Mouse (Mus musculus) left cerebral cortex, adult 11 months (tissue): ENCODE results near the gene Stx8.

Experiments
- DNase-seq: peaks from one replicate; pipeline ENCODE4 v3.0.0; 2022; ENCODE audit warnings: low spot score

Stx8 gene

GRCm38 (mm10) chr11:68228941-68229665, 263.1 kb downstream of the Stx8 start:
- no peak for DNase-seq

- DNase-seq, result no peak
Observed at GRCm38 (mm10) chr11:68231558-68231957, 265.6 kb downstream of the Stx8 start.

- no peak for DNase-seq
Observed at GRCm38 (mm10) chr11:68233469-68233965, 267.5 kb downstream of the Stx8 start.

GRCm38 (mm10) chr11:68239756-68240155, 273.8 kb downstream of the Stx8 start:
- no peak for DNase-seq

- DNase-seq, result no peak
Observed at GRCm38 (mm10) chr11:68244254-68244991, 278.4 kb downstream of the Stx8 start.

GRCm38 (mm10) chr11:68244992-68245261, 278.9 kb downstream of the Stx8 start:
- no peak for DNase-seq

GRCm38 (mm10) chr11:68247897-68248296, 281.9 kb downstream of the Stx8 start:
- no peak for DNase-seq

GRCm38 (mm10) chr11:68250106-68250505, 284.1 kb downstream of the Stx8 start:
- no peak for DNase-seq

GRCm38 (mm10) chr11:68253531-68253930, 287.5 kb downstream of the Stx8 start:
- no peak for DNase-seq
